Mouse (Mus musculus): Measurements from ENCODE around the gene 2610002M06Rik.

- TF ChIP-seq CTCF (IDR thresholded peaks at IDR 0.05; ENCODE audit: extremely low read depth, insufficient read length, insufficient replicate concordance, low read depth, low read length) (no peak), POLR2A (IDR thresholded peaks at IDR 0.05; ENCODE audit: low read depth, low read length) (no peak)
Observed at GRCm38 (mm10) chrX:107816726-107817125, 592 bp upstream of the 2610002M06Rik start.

Measured in small intestine, adult 2 months (tissue).